Mouse (Mus musculus) brain, adult 10 weeks (tissue): ENCODE data around the gene Mogs. TPM values are rescaled to one million over a fixed set of nuclear protein-coding genes. Genes with fewer than 3 reads are reported as not detected.

ENCODE experiments used
- polyA plus RNA-seq: library from polyadenylated mRNA; stranded (reverse); fragments of 350-450 nt; fragmentation: Illumina TruSeq; extraction: RNeasy Lipid Tissue Mini Kit (QIAGEN cat#74804); gene quantifications from one replicate; pipeline ENCODE4 v1.2.3, GENCODE M21; 2015; ENCODE audit warnings: low read depth, low replicate concordance

The Mogs gene
- polyA plus RNA-seq = 21.4 TPM

DNA sequence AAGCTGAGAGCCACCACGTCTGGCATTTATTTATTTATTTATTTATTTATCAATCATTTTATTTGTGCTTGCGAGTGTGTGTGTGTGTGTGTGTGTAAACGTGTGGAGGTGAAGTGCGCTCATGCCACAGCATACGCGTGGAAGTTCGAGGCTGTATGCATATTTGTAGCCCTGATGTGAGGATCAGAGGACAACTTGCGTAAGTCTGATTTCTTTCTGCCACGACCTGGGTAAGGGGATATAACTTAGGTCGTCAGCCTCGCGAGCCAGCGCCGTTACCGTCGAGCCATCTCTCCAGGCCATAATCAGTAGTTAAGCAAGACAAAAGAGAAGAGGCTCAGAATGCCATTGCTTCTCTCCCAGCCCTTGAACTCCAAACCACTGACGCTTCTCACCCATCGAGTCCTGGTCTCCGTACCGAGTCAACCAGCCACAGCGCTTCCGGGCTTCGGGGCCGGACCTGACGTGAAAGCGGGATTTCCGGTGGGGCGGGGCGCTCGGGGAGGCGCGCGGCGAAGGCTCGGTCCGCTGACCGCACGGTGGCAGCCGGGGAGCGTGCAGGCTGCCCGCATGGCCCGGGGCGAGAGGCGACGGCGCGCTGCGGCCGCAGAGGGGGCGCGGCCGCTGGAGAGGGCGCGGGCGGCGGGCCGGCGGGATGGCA, at the start of gene Mogs:
Gene Mogs, plus strand, starts transcription at position 486 of the 661 bp plus-strand sequence.

DNA sequence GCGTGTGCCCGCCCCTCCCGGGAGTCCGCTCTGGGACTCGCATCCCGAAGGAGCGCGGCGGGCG, 45.2 kb upstream of the Mogs start, which contains the start of gene Tlx2:
Gene Tlx2, minus strand, starts transcription at position 47 of the 64 bp plus-strand sequence.

DNA sequence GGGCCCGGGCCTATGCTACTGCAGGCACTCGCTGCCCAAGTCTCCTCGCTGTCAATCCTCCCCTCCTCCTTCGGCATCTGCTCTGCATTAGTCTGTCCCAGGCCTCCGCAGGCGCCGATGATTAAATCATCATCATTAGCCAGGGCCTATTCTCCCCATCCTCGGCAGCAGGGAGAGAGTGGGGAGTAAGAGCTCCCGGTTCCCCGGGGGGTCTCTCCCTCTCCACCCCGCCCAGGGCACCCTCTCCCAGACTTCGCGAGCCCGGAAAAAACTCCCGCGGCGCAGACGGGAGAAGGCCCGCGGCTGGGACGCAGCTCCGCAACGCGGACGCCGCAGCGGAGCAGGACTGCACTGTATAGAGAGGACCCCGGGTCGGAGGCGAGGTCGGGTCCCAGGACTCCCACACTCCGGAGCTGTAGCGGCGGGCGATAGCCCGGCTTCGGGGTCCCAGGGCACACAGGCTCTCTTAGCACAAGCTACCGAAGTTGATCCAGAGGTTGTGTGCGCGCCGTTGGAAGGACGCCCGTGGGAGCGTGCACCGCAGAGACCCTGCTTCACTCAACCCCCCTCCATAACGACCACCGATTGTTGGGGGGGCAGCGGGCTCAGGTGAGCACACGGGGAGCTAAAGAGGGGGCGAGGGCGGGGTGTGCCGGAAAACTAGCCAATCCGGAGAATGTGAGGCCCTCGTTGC, 37.5 kb upstream of the Mogs start, which contains the start of gene Pcgf1:
Gene Pcgf1, plus strand, starts transcription at position 240 of the 694 bp plus-strand sequence.

DNA sequence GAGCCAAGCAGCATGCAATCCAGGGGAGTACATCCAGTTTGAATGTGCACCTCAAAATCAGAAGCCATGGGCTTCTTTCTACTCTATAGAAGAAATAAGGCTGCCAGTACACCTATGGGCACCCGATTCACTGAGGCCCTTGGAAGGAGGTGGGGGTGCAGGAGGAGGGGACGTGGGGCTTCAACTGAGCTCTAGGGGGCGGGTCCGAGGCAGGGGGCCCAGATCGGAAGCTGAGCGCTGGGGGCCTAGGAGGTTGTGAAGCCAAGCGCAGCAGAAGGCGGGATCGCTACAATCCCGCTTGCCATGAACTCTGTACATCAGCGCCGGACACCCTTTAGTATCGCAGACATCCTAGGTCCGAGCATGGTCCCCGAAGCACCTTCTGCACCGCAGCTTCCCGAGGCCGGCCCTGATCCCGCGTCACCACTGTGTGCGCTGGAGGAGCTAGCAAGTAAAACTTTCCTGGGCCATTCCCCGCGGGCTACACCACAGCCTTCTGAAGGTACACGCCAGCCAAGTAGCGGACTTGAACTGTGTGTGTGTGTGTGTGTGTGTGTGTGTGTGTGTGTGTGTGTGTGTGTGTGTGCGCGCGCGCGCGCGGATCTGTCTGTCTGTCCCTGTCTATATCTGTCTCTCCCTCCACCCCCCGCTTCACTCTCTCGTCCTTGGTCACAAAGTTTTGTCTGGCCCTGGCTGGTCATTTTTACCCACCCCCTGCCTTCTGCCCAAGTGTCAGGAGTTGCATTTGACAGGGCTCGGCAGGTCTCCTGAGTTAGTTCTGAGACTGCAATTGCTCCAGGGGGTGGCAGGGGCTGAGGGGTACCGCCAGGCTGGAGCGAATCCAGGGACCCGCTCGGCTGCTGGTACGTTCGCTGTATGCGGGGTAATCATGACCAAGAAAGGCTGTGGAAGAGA, 28.9 kb upstream of the Mogs start, which contains the start of gene Lbx2:
Gene Lbx2, plus strand, starts transcription at position 247 of the 915 bp plus-strand sequence.

DNA sequence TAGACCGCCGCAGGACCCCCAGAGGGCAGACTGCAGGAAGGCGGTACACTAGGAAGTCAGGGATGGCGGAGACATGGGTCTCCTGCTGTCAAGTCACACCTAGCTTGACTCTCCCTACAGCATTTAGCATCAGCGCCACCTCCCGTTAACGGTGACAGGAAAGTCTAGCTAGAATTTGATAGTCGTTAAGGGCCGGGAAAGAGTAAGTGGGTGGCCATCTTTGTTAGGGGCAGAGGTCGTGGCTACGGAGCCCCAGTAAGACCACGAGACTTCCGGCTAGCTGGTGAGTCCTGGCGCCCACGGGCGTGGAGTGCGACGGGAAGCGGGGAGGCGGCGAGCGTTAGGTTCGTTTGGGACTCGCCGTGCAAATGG, 14.0 kb upstream of the Mogs start, which contains the start of the genes Ccdc142 and Gm42688:
Gene Ccdc142, plus strand, starts transcription at position 286 of the 372 bp plus-strand sequence.
Gene Gm42688, plus strand, starts transcription at position 302 of the 372 bp plus-strand sequence.

DNA sequence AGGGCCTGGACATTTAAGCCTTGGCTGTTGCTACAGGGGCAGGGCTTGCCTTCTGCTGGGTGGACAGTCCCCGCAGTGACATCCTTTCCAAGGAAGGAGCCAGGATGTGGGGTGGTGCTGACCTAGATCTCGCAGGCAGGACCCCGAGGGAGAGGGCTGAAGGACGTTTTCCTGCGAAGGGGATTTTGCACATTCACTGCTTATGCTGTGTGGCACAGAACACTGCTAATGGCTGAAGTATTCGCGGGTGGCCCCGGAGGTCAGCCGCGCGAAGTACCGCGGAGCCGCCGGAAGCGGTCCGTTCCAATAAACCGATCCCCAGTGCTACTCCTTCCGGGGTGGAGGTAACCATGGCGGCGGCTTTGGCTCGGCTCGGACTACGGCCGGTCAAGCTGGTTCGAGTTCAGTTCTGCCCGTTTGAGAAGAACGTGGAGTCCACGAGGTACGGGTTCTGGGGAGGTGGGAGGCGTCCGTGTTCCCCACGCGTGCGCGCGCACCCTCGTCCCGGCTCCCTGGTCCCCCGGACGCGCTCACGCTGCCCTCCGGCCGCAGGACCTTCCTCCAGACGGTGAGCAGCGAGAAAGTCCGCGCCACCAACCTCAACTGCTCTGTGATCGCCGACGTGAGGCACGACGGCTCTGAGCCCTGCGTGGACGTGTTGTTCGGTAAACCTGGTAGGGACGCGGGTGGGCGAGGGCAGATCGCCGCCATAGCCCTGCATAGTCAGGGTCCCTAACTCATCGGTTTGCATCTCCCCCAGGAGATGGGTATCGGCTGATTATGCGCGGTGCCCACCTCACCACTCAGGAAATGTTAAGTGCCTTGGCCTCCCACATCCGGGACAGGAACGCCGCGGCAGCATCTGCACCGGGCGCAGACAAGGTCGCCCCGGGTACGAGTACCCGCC, 6.3 kb upstream of the Mogs start, which contains the start of gene Mrpl53:
Gene Mrpl53, plus strand, starts transcription at position 279 of the 907 bp plus-strand sequence.

DNA sequence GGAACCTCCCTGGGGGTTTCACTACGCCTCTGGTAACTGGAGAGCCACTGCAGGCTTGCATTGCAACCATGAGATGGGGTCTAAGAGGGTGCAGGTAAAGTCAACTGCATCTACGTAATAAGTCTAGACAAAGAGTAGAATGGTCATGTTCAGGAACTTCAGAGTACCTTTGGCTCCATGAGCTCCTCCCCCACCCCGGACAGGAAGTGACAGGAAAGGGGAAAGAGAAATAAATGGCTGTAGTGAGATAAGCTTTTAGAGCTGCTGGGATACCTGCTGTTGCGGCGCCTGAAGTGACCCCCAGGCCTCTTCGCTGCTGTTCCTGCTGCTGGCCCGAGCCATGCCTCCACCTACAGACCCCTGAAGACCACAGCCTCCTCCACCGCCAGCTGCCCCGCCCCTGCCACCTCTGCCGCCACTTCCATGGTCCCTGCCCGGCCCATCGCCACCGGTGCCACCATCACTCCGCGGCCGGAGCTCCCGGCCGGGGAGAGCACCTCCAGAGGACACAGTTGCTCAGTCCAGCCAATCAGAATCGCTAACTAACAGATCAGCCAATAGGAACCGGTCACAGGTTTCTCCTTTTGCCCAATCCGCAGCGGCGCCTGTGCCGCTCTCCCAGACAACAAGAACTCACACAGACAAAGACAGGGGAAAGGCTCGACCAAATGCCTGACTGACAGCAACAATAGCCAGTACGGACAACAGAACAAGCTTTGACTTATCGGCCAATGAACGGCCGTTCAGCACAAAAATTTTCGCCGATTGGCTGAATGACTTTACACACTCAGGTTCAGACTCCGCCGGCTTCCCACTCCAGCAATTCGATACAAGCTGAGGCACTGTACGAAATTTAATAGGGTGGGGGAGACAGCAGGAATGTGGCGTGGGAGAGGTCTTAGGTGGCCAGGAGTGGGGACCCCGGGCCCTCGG, 5.9 kb downstream of the Mogs start, which contains the start of gene Wbp1:
Gene Wbp1, minus strand, starts transcription at position 630 of the 933 bp plus-strand sequence.

DNA sequence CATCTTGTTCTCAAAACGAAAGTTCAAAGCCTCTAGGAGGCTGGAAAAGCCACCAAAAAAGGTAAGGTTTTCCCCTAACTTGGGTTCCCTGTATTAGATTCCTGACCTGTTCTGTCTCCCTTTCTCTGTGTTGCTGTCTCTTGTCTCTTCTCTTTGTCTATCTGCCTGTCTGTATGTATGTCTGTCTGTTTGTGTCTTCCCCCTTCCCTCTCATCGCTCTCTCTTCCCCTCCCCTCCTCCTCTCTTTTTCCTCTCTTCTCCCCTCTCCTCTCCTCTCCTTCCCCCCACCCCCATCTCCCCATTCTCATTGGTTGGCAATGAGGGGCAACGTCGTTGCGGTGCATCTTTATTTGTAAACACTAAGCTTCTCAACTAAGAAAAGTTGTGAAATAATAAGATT, 10.0 kb downstream of the Mogs start, which contains the start of gene Ino80b:
Gene Ino80b, minus strand, starts transcription at position 101 of the 400 bp plus-strand sequence.

DNA sequence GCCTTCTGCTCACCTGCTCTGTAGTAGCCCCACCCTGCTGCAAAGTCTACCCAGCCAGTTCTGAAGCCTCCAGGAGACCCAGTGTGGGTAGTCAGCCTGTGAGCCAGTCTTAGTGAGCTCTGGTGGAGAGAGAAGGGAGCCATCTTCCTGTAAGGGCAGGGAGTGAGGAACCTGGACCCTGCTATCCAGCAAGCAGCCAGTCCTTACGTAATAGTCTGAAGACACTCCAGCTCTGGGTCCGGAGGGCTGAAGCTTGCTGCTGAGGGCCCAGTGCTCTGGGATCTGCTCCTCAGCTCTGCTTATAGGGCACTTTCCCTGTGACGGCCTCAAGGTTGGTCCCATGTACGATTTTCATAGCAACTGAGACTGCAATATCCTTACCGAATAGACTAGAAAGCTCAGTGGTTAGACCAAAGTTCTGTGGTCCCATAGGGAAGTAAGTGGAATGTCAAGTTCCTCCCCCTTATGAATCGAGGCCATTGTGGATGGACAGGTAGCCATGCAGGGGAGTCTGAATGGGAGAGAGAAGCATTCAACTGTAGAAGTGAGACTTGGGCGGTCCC, 19.7 kb downstream of the Mogs start, which contains the start of gene Rtkn:
Gene Rtkn, plus strand, starts transcription at position 513 of the 563 bp plus-strand sequence.

DNA sequence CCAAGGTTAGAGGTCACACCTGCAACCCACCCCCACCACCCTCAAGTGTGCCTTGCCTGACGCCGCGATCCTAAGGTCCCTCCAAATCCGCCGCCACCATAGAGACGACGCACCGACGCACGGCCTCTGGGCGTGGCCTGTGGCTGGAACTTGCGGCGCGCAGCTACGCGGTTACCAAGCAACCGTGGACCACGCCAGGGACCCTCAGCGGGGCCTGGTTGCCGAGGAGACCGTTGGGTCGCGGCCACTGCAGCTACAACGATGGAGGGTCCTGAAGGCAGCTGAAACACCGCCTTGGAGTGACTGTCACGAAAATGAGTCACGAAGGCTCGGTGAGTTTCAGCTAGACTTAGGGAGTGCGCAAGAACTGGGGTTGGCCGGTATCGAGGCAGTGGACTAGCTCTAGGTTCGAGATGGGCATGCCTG, 41.0 kb downstream of the Mogs start, which contains the start of the genes Wdr54 and 1700003E16Rik:
Gene Wdr54, minus strand, starts transcription at position 139 of the 426 bp plus-strand sequence.
Gene 1700003E16Rik, plus strand, starts transcription at position 146 of the 426 bp plus-strand sequence.

DNA sequence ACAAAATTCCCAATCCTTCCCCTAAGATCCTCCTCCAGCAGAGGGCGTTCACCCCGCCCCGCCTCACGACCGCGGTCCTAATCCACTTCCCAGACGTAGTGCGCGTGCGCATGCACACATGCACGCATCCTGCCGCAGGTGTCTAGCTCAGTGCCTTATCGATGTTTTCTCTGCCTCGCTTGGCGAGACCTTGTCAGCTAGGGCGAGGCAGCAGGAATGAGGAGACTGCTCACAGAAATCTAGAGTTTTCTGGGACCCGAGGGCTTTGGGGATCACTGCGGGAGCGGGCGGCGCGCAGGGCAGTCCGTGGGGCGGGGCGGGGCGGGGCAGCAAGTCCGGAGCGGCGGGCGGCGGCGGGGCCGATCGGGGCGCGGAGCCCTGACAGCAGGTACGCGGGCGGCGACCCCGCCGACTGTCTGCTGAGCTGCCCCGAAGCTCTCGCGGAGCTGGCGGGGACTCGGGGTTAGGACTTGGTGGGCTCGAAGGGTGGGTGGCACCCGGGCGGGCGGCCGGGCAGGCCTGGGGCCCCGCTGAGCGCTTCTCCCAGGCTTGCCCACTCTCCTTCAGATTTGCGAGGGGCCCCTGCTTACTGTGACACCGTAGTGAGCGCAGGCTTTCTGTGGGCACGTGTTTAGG, 50.4 kb downstream of the Mogs start, which contains the start of gene Dctn1:
Gene Dctn1, plus strand, starts transcription at position 314 of the 636 bp plus-strand sequence.

Other genes starting within 250 kb of the Mogs start
- gene Sema4f, start 175.7 kb upstream of the Mogs start, polyA plus RNA-seq = 24.2 TPM
- gene M1ap, start 168.6 kb upstream of the Mogs start, polyA plus RNA-seq = not detected
- gene Dok1, start 82.0 kb upstream of the Mogs start, polyA plus RNA-seq = 1.1 TPM
- gene Loxl3, start 81.3 kb upstream of the Mogs start, polyA plus RNA-seq = 3.7 TPM
- gene Aup1, start 61.0 kb upstream of the Mogs start, polyA plus RNA-seq = 130 TPM
- 47.0 TPM for gene Htra2, start 60.2 kb upstream of the Mogs start, polyA plus RNA-seq
- 0.34 TPM for gene Dqx1, start 57.7 kb upstream of the Mogs start, polyA plus RNA-seq
- not detected for gene Tlx2, start 45.2 kb upstream of the Mogs start, polyA plus RNA-seq
- 39.5 TPM for gene Pcgf1, start 37.6 kb upstream of the Mogs start, polyA plus RNA-seq
- not detected for gene Lbx2, start 29.1 kb upstream of the Mogs start, polyA plus RNA-seq
- 1.9 TPM for gene Ccdc142, start 13.9 kb upstream of the Mogs start, polyA plus RNA-seq
- gene Gm42688, start 13.9 kb upstream of the Mogs start, polyA plus RNA-seq = 4.3 TPM
- gene Mrpl53, start 6.5 kb upstream of the Mogs start, polyA plus RNA-seq = 109 TPM
- 53.1 TPM for gene Wbp1, start 6.1 kb downstream of the Mogs start, polyA plus RNA-seq
- gene Ino80b, start 9.9 kb downstream of the Mogs start, polyA plus RNA-seq = 16.5 TPM
- gene Rtkn, start 20.0 kb downstream of the Mogs start, polyA plus RNA-seq = 108 TPM
- gene Wdr54, start 40.9 kb downstream of the Mogs start, polyA plus RNA-seq = 30.7 TPM
- gene 1700003E16Rik, start 40.9 kb downstream of the Mogs start, polyA plus RNA-seq = 25.7 TPM
- gene Dctn1, start 50.4 kb downstream of the Mogs start, polyA plus RNA-seq = 208 TPM
- gene Slc4a5, start 104.3 kb downstream of the Mogs start, polyA plus RNA-seq = 1.6 TPM
- 11.2 TPM for gene Mthfd2, start 210.4 kb downstream of the Mogs start, polyA plus RNA-seq
- gene Mob1a, start 210.5 kb downstream of the Mogs start, polyA plus RNA-seq = 20.1 TPM
- gene Bola3, start 233.7 kb downstream of the Mogs start, polyA plus RNA-seq = 79.8 TPM